Mouse (Mus musculus) 3134 (cell line): ENCODE results near the gene Psap.

Source experiments
- DNase-seq: peaks from one replicate; pipeline ENCODE4 v3.0.0-alpha.2; 2011; ENCODE audit warnings: low spot score; ENCODE audit not compliant: insufficient read length; ENCODE audit errors: extremely low read depth

Psap gene

DNA sequence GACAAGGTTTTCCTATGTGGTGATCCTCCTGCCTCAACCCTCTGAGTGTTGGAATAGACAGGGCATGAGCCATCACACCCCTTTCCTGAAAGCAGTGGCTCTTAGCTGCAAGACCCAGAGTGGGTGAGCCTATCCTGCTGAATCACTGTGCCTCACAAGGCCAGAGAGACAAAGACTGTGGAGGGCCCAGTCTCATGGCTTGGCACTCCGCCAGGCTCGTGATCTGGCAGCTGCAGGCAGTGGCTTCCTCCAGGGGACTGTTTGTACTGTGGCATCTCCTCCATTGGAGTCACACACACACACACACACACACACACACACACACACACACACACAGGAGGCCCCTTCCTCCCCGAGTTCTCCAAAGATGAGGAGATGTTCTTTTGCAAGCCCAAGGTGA, 15.0 kb upstream of the Psap start:
- peak; percentile 65 for DNase-seq

DNA sequence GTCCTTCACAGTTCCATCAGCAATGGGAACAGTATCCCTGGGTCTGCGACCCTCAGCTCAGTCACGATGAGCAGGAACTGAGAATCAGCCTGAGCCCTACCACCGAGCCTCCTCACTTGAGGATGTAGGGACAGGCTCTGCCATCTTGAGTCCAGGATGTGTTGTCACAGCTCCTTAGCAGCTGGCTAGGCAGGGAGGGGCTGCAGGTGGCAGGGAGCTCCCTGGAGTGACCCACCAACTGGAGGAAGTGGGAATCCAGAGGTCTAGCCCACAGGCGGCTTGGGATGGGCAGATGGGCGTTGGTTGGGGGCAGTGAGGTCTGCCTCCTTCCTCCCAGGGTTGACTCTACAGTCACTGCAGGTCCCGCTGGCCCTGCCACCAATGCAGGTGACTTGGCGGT, 14.1 kb upstream of the Psap start:
- no peak for DNase-seq

DNA sequence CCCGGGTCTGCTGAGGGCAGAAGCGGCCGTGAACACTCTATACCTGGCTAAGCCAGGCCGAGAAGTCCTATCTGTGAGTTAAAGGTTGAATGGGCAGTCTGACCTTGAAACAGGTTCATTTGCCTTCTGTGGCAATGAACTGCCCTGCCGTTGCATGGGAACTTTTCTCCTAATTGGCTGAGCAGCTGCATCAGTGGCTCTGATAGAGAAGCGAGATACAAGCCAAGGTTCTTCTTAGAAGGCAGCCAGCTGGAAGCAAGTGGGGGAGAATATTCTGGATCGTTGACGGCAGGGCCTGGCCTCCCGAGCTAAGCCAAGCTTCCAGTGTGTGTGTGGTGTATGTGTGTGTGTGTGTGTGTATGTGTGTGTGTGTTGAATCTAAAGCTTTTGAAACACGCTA, 12.2 kb upstream of the Psap start:
- no peak for DNase-seq

DNA sequence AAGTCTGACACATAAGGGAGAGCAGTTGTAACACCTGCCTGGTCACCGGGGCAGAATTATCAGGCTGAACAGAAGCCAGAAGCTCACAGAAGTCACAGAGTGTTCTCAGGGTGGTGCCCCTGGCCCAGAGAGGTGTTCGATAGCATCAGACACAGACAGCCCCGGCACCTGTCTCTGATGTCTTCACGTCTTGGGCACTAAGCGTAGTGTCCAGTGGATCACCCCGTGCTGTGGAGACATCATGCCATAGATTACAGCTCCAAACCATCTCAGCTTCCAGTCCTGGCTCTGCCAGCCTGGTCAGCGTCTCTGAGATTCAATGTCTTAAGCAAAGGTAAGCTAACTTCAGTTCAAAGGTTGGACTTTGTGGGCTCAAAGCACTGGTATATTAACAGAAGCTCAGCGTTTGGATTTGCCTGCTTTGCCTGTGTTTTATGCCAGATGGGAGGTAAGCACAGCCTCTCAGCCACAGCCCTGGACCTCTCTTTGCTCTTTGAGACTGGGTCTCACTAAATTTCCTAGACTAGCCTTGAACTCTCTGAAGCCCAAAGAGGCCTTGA, 10.5 kb upstream of the Psap start:
- DNase-seq, result no peak

DNA sequence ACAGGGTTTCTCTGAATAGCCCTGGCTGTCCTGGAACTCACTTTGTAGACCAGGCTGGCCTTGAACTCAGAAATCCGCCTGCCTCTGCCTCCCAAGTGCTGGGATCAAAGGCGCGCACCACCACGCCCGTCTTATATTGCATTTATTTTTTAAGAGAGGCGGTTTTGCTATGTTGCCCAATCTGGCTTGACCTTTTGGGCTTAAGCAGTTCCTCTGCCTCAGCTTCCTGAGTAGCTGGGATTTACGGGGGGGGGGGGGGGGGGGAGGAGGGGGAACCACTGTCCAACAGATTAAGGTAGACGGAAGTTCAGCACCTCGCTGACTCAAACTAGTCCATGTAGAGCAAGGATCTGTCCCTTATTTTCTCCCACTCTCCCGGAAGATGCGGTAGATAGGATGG, 8.7 kb upstream of the Psap start:
- DNase-seq, result no peak

DNA sequence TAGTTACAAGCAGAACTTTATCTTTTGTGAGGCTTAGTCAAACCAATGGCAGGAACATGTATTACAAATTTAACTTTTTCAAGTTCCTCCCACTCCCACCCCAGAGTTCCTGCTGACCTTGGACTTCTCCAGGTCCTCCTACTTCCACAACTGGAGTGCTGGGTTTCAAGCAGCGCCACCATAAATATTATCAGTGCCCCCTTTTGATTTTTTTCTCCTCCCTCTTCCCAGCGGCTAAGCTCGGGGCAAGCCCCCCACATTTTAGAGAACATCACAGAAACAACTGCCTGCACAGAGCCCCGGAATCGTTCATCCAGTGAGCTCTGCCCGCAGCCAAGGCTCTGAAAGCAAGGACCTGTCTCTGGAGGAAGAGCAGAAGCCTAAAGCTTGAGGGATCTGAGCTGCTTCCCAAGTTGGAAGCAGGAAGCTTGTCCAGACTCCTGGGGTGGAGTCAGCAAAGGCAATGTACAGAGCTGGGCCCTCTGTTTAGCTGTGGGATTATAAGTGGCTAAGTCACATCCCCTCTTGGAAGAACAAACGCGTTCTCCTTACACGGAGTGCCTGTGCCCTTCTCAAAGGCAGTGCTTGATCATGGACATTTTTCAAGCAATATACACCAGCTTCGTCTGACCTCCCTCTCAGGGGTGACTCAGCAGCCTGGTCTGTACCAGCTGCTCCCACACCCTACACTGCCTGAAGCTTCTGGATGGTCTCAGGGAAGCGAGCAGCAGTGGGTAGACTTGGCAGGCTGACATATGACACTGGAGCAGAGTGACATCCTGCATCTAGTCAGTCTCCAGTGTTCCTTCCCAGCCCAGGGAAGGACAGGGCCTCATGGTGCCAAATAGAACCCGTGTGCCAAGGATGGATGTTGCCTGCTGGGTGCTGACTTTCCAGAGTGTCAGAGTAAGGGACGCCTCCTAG, 8.0 kb upstream of the Psap start:
- DNase-seq, result peak; percentile 48

DNA sequence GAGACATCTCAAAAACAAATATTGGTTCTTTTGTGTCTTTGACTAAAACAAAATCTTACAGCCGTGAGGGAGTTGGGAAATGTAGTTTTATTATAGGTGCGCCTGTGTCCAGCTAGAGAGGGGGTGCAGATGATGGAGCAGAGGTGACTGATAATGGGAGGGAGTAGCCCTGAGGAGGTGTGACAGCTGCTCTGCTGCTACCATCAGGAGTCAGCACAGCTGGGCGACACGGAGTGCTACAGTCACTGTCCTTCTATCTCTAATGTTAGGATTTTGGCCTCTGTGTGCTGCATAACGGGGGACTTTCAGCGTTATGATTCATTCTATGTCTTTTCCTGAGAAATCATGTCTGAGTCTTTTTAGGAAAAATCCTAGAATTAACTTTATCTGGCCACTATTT, 6.4 kb upstream of the Psap start:
- no peak for DNase-seq

DNA sequence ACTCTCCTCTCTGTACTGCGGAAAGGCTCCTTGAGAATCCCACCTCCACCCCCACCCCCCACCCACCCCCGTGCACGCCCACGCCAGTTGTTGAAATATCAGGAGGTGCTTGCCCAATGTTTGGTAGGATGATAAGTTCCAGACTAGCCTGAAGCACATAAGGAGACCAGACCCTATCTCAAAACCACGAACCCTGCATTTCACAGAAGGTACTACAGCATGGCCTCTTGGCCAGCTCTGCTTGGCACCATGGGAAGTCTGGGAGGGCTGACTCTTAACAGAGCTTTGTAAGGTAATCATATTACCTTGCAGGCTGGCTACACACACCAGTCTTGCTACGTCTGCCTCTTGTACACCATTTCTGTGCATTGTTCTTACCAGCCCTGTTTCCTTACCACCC, 5.2 kb upstream of the Psap start:
- DNase-seq, result no peak

DNA sequence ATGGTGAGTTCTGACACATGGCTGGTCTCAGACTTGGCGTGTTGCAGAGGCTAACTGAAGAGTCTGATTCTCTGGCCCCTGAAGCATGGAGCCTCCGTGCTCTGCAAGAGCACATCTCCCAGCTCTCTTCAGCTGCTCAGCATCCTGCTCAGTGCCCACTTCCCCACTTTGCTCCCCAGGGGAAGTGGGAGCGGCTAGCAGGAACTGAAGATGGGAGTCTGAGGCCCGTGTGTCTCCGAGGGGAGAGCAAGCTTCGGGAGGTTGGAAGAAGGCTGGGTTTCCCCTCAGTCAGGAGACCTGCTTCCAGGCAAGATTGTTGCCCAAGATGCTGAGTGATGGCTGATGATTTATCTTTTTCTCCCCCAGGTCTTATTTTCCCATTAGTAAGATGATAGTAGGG, 4.0 kb upstream of the Psap start:
- no peak for DNase-seq

DNA sequence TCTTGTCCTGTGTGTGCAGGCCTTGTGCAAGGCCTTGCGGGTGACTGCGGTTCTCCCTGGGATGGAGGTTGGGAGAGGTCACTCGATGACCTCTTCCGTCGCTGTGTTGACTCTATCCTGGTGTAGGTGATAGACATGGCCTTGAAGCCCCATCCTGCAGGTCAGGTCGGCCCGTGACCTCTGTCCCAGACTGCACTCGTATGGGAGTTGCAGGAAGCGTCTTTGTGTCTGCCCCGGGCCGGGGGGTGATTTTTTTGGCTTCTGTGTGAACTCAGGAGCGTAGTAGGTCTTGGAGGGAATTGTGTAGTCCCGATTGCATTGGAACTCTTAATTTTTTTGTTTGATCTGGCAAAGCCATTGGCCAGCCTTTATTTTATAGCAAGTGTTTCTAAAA, 576 bp downstream of the Psap start:
- DNase-seq, result no peak

DNA sequence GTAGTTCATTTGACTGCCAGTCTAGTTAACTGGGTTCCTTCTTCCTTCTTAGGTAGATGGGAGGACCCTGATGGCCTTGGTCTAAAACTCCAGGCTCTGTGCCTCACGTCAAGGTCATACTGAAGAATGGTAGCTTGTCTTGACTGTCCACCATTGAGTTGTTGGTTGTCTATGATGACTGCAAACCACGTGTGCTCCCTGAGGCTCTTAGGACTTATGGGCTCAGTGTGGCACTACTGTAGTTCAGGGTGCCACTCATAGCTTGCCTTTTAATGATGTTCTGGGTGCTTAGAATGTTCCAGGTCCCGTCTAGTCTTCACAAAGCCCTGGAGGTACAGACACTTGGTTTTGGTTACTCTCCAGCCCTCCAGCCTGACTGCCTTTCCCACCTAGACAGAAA, 1.4 kb downstream of the Psap start:
- no peak for DNase-seq

DNA sequence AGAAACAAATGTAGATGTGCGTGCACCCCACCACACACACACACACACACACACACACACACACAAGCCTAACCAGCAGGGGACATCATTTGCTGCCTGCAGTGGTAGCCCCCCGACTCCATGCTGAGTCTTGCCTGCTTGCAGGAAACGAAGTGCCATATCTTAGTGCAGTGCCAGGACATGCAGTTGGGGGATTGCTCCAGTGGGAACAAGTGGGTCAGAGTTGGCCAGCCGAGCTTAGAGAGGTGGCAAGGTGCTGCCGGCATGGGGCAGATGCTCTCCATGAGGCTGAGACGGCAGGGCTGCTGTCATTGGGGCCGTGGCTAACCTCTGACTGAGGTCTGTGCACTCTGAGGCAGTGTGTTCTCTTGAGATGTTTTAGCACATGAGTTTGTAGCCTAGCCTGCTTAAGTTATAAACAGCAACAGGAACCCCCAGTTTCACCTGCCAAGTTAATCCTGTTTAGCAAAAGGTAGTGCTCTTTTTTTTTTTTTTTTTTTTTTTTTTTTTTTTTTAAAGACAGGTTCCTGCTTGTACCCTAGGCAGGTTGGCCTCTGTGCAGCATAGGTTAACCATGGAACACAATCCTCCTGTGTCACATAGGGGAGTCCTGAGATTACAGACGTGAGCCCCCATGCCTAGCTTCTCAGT, 2.0 kb downstream of the Psap start:
- DNase-seq, result no peak

DNA sequence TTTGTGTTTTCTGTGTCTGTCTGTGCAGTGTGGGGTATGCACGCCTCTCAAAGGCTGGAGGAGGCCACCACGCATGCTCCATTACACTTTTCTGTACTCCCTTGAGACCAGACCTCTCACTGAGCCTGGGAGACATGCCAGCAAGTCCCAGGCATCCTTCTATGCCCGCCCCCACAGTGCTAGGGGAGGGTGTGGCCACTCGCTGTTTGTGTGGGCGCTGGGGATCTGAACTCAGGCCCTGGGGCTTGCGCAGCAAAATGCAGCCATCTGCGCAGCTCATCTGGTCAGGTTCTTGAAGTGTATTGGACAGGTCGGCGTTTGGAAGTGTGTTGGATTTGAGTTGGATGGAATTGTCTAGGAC, 2.5 kb downstream of the Psap start:
- peak; percentile 39 for DNase-seq

DNA sequence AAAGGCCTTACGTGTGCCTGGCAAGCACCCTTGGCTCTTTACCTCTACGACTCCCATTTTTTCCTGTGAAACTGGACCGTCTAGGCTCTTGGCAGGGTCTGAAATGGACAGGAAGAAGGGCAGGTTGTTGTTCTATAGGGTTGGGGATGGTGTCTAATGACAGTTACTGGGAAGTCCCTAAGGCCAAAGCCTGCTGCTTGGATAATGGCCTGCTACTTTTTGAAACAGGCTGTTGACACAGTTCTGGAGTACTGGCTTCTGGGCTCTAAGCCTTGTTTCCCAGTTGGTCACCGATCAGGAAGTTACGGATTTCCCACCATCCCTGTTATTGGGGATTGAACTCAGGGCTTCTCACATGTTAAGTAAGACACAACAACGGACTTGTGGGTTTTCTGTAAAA, 2.9 kb downstream of the Psap start:
- DNase-seq, result no peak

DNA sequence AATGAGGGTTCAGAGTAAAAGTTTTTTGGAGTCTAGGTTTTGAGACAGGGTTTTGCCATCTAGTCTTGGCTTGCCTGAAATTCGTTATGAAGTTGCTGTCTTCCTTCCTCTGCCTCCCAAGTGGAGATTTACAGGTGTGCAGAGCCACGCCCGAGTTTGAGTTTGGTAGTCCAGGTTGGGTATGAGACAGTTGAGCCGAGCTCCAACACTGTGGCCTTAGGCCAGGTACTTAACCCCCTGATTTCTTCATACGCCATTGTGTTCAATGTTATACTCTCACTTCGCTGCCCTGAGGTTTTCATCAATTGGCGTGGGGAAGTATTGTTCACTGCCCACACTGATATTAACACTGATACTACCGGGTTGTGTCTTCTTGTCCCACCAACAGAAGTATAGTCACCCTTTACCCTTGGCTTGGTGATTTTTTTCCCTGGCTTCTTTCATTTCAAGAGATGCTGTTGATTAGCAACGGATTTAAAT, 4.2 kb downstream of the Psap start:
- DNase-seq, result no peak

DNA sequence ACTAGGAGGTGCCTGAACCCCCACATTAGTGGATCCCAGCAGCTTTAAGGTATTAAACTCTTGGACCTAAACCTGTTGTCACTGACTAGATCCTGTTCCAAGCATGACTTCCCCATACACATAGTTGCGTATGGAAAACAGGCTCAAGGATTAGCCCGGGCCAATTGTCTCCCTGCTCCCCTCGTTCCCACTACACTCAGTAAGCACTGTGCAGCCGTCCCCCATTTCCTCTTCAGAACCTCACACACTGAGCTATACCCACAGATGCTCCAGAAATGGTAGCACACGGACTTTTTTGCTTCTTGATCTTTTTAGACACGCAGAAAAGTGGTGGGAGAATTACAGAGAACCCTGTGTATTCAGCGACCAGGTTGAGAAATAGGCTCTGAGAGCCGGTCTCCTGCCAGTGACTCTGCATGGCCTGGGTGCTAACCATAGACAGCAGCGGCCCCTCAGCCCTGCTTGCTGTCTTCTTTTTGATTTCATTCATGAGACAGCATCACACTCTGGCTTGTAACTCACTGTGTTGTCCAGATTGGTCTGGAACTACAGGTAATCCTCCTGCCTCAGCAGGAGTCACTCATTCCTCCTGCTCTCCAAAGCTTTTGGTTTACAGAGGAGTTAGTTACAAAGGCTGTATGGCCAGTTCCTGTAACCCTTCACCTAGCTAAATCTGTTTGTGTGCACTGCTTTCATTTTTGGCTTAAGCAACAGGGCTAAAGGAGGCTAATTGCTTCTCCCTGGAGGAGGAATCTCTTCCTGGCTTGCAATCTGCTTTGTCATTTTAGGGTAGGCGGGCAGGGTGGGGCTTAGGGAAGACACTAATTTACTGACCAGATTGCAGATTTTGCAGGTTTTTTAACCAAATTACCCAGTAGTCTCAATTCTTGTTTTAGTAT, 4.9 kb downstream of the Psap start:
- no peak for DNase-seq

DNA sequence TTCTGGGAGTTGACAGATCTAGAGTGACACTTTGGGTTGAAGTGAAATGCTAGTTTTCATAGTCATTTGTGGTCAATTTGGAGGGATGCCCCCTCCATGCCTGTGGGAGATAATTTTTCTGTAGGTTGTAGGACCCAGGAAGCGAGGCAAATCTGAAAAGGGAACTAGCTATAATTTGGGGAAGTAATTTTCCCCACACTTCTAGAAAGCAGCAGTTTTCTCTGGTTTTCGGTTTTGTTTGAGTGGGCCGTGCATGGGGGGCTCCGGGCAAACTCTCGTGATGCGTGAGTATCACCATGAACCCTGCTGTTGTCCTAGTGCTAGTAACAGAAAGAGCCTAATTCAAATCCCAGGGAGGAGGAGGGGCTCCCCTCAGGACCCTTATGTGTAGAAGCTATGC, 6.8 kb downstream of the Psap start:
- DNase-seq, result no peak

DNA sequence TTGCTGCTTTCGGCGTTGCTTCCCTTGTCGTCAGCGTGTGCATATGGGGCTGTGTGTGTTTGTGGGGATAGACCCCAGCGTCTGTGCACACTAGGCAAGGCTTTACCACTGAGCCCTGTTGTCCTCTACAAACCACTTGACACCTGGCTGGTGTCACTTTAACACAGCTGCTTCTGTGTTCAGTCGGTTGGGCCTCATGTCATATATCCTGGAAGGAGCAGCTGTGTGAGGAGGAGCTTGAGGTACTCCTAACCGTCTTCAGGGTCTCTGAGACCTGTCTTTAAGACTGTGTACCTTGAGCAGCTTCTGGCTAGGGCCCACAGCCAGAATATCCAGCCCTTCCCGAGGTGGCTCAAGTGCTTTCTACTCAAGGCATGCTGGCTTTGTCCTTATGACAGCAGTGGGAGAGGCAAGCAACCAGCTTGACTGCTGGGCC, 7.3 kb downstream of the Psap start:
- DNase-seq, result no peak

DNA sequence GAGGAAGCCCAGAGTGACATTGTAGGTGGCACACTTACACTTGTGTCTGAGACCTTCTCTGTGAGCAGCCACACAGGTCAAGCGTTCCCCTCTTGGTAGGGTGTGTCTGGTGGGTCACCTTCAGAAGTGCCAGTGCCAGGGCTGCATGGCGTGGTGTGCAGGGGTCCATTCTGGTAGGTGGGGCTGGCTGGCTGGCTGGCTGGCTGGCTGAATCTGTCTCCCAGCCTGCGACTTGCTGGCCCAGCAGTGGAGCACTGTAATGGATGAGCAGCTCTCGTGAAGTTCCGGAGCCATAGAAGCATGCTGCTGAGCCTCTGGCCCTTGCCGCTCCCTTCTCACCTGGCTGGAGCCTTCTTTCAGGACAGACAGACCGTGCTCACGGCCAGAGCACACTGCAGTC, 7.8 kb downstream of the Psap start:
- no peak for DNase-seq

DNA sequence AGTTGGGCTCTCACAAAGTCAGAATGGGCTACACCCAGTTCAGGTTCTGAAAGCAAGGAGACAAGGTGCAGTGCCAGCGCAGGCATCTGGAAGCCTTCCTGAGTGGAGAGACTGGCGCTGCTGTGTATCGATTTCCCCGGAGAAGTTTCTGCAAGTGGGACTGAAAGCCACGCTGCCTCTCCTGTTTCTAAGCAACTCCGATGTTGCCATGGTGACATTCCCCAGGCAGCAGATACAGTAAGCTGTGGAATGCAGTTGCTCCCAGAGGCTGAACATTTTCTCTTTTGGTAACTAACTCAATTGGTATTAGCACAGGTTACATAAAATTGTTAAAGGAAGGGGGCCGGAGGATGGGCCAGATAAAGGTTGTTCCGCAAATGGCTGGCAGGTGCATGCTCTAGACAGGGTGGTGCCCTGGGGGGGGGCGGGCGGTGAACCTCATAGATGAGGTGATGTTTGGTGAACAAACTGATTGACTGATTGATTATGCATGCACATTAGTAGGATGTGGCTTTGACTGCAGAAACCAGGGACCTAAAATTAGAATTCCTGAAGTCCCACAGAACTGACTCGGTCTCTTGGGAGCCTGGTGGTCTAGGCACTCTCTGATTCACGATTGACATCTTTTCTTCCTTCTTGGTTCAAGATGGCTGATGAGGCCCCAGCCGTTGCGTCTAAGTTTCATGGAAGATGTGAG, 8.4 kb downstream of the Psap start:
- DNase-seq, result no peak
